Mouse (Mus musculus) brain, embryonic 14.5 days (tissue): ENCODE results near the gene 4930469K13Rik.

Experiments used
- CTCF ChIP-seq: fragments of 200-500 bp; IDR thresholded peaks from 2 replicates; pipeline ENCODE4 v1.5.1; 2012; ENCODE audit warnings: inconsistent platforms, mild to moderate bottlenecking, moderate library complexity, borderline replicate concordance; ENCODE audit not compliant: insufficient read depth, insufficient read length; ENCODE audit errors: extremely low read depth
- POLR2A ChIP-seq: fragments of 200-500 bp; IDR thresholded peaks from 2 replicates; pipeline ENCODE4 v1.6.1; 2012; ENCODE audit warnings: mild to moderate bottlenecking, inconsistent platforms, borderline replicate concordance; ENCODE audit not compliant: poor library complexity, insufficient read depth, insufficient read length, severe bottlenecking; ENCODE audit errors: extremely low read depth

DNA sequence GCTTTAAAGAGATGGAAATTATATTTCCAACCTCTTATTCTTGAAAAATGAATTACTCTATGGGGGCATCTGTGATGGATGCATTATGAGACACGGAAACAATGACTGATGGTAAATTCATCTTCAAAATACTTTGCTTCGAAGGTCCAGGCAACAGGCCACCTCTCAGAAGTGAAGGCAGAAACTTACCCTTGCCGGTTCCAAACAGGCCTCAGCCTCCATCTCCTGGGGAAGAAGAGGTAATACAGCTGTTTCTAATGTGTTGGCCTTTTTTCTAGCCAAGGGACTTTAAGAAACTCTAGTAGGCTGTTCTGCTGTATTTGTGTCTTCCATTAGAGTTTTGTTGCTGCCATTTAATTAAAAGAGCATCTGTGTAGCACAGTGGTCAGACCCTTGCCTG, 11.3 kb downstream of the 4930469K13Rik start:
- TF ChIP-seq CTCF: peak; percentile 17; the same call in 1 of the 2 replicates
- no peak for TF ChIP-seq POLR2A
